Mouse (Mus musculus): ENCODE data around the gene Mettl6.
A peak's percentile ranks its signal among the peaks of the same experiment; 100 is the strongest.

Gene Mettl6

GRCm38 (mm10) chr14:31519165-31519564 lies 24.3 kb upstream of the Mettl6 start:
- Histone ChIP-seq H3K4me3 (replicated peaks; ENCODE audit: low read length) (no peak overlapping the region), H3K36me3 (ENCODE audit: insufficient read depth, low read length) (no peaks in the 10 kb centered on the region), H3K27me3 (ENCODE audit: insufficient read depth, low read length) (peaks cover 2% of the 10 kb centered on the region; the same call in 1 of the 2 replicates), H3K4me1 (replicated peaks; ENCODE audit: low read depth, low read length) (peaks cover 29% of the 10 kb centered on the region), H3K9me3 (ENCODE audit: low read length) (peaks cover 3% of the 10 kb centered on the region; the same call in 1 of the 2 replicates)
- no peak for TF ChIP-seq CTCF (conservative IDR thresholded peaks at IDR 0.05; ENCODE audit: low read length)

GRCm38 (mm10) chr14:31515895-31516294 lies 21.1 kb upstream of the Mettl6 start:
- no peak overlapping the region for H3K4me3 ChIP-seq (replicated peaks; ENCODE audit: low read length)
- peaks cover 24% of the 10 kb centered on the region for H3K4me1 ChIP-seq (replicated peaks; ENCODE audit: low read depth, low read length)
- H3K36me3 ChIP-seq (ENCODE audit: insufficient read depth, low read length): peaks cover 2% of the 10 kb centered on the region
- TF ChIP-seq POU5F1 (IDR thresholded peaks at IDR 0.05; ENCODE audit: borderline replicate concordance, low read length) (no peak), NANOG (IDR thresholded peaks at IDR 0.05; ENCODE audit: borderline replicate concordance, low read length) (no peak), CTCF (conservative IDR thresholded peaks at IDR 0.05; ENCODE audit: low read length) (no peak)
- peaks cover 6% of the 10 kb centered on the region; the same call in 1 of the 2 replicates for H3K9me3 ChIP-seq (ENCODE audit: low read length)
- no peaks in the 10 kb centered on the region for H3K27me3 ChIP-seq (ENCODE audit: insufficient read depth, low read length)

GRCm38 (mm10) chr14:31510322-31510721 lies 15.5 kb upstream of the Mettl6 start:
- Histone ChIP-seq H3K9me3 (ENCODE audit: low read length) (peaks cover 6% of the 10 kb centered on the region; the same call in 1 of the 2 replicates), H3K4me1 (replicated peaks; ENCODE audit: low read depth, low read length) (no peaks in the 10 kb centered on the region), H3K36me3 (ENCODE audit: insufficient read depth, low read length) (peaks cover 54% of the 10 kb centered on the region), H3K27me3 (ENCODE audit: insufficient read depth, low read length) (no peaks in the 10 kb centered on the region), H3K4me3 (replicated peaks; ENCODE audit: low read length) (no peak overlapping the region)
- TF ChIP-seq CTCF (conservative IDR thresholded peaks at IDR 0.05; ENCODE audit: low read length) (no peak), POU5F1 (IDR thresholded peaks at IDR 0.05; ENCODE audit: borderline replicate concordance, low read length) (no peak), NANOG (IDR thresholded peaks at IDR 0.05; ENCODE audit: borderline replicate concordance, low read length) (no peak)

GRCm38 (mm10) chr14:31509911-31510310 lies 15.1 kb upstream of the Mettl6 start:
- Histone ChIP-seq H3K4me3 (replicated peaks; ENCODE audit: low read length) (no peak overlapping the region), H3K9me3 (ENCODE audit: low read length) (peaks cover 6% of the 10 kb centered on the region; the same call in 1 of the 2 replicates), H3K4me1 (replicated peaks; ENCODE audit: low read depth, low read length) (no peaks in the 10 kb centered on the region), H3K27me3 (ENCODE audit: insufficient read depth, low read length) (no peaks in the 10 kb centered on the region), H3K36me3 (ENCODE audit: insufficient read depth, low read length) (peaks cover 58% of the 10 kb centered on the region)
- TF ChIP-seq POU5F1 (IDR thresholded peaks at IDR 0.05; ENCODE audit: borderline replicate concordance, low read length): no peak

- Histone ChIP-seq H3K4me3 (replicated peaks; ENCODE audit: low read length) (no peak overlapping the region), H3K36me3 (ENCODE audit: insufficient read depth, low read length) (peaks cover 93% of the 10 kb centered on the region), H3K27me3 (ENCODE audit: insufficient read depth, low read length) (no peaks in the 10 kb centered on the region), H3K9me3 (ENCODE audit: low read length) (no peaks in the 10 kb centered on the region), H3K4me1 (replicated peaks; ENCODE audit: low read depth, low read length) (peaks cover 4% of the 10 kb centered on the region)
- TF ChIP-seq NANOG (IDR thresholded peaks at IDR 0.05; ENCODE audit: borderline replicate concordance, low read length) (no peak), CTCF (conservative IDR thresholded peaks at IDR 0.05; ENCODE audit: low read length) (no peak), POU5F1 (IDR thresholded peaks at IDR 0.05; ENCODE audit: borderline replicate concordance, low read length) (no peak)
These were observed 11.6 kb upstream of the Mettl6 start for GRCm38 (mm10) chr14:31506456-31506855.

- peaks cover 99% of the 10 kb centered on the region for H3K36me3 ChIP-seq (ENCODE audit: insufficient read depth, low read length)
- no peaks in the 10 kb centered on the region for H3K9me3 ChIP-seq (ENCODE audit: low read length)
- peaks cover 27% of the 10 kb centered on the region for H3K4me1 ChIP-seq (replicated peaks; ENCODE audit: low read depth, low read length)
- H3K4me3 ChIP-seq (replicated peaks; ENCODE audit: low read length): no peak overlapping the region
- H3K27me3 ChIP-seq (ENCODE audit: insufficient read depth, low read length): no peaks in the 10 kb centered on the region
- TF ChIP-seq POU5F1 (IDR thresholded peaks at IDR 0.05; ENCODE audit: borderline replicate concordance, low read length): no peak
- TF ChIP-seq CTCF (conservative IDR thresholded peaks at IDR 0.05; ENCODE audit: low read length): no peak
- no peak for TF ChIP-seq NANOG (IDR thresholded peaks at IDR 0.05; ENCODE audit: borderline replicate concordance, low read length)
These were observed 8.6 kb upstream of the Mettl6 start for GRCm38 (mm10) chr14:31503406-31503805.

- H3K36me3 ChIP-seq (ENCODE audit: insufficient read depth, low read length): peaks cover 78% of the 10 kb centered on the region
- H3K4me1 ChIP-seq (replicated peaks; ENCODE audit: low read depth, low read length): peaks cover 54% of the 10 kb centered on the region
- H3K4me3 ChIP-seq (replicated peaks; ENCODE audit: low read length): peak overlapping the region; percentile 3; the same call in 1 of the 2 replicates
- H3K27me3 ChIP-seq (ENCODE audit: insufficient read depth, low read length): no peaks in the 10 kb centered on the region
- no peaks in the 10 kb centered on the region for H3K9me3 ChIP-seq (ENCODE audit: low read length)
- no peak for TF ChIP-seq POU5F1 (IDR thresholded peaks at IDR 0.05; ENCODE audit: borderline replicate concordance, low read length)
These were observed 4.7 kb upstream of the Mettl6 start for GRCm38 (mm10) chr14:31499526-31499925.

- no peak for TF ChIP-seq CTCF (conservative IDR thresholded peaks at IDR 0.05; ENCODE audit: low read length)
- TF ChIP-seq POU5F1 (IDR thresholded peaks at IDR 0.05; ENCODE audit: borderline replicate concordance, low read length): no peak
- TF ChIP-seq NANOG (IDR thresholded peaks at IDR 0.05; ENCODE audit: borderline replicate concordance, low read length): no peak
These were observed 1.4 kb upstream of the Mettl6 start for GRCm38 (mm10) chr14:31496241-31496646.

GRCm38 (mm10) chr14:31495538-31495937 lies 698 bp upstream of the Mettl6 start:
- Histone ChIP-seq H3K4me3 (replicated peaks; ENCODE audit: low read length) (peak overlapping the region; percentile 96), H3K27me3 (ENCODE audit: insufficient read depth, low read length) (no peaks in the 10 kb centered on the region), H3K9me3 (ENCODE audit: low read length) (no peaks in the 10 kb centered on the region), H3K36me3 (ENCODE audit: insufficient read depth, low read length) (peaks cover 69% of the 10 kb centered on the region), H3K4me1 (replicated peaks; ENCODE audit: low read depth, low read length) (peaks cover 66% of the 10 kb centered on the region)
- TF ChIP-seq CTCF (conservative IDR thresholded peaks at IDR 0.05; ENCODE audit: low read length): no peak
- no peak for TF ChIP-seq POU5F1 (IDR thresholded peaks at IDR 0.05; ENCODE audit: borderline replicate concordance, low read length)
- TF ChIP-seq NANOG (IDR thresholded peaks at IDR 0.05; ENCODE audit: borderline replicate concordance, low read length): no peak

More at GRCm38 (mm10) chr14:31496241-31496646, 1.4 kb upstream of the Mettl6 start:
- H3K4me1 ChIP-seq (replicated peaks; ENCODE audit: low read depth, low read length): peaks cover 68% of the 10 kb centered on the region
- no peaks in the 10 kb centered on the region for H3K27me3 ChIP-seq (ENCODE audit: insufficient read depth, low read length)
- H3K9me3 ChIP-seq (ENCODE audit: low read length): no peaks in the 10 kb centered on the region
- peak overlapping the region; percentile 96 for H3K4me3 ChIP-seq (replicated peaks; ENCODE audit: low read length)
- peaks cover 69% of the 10 kb centered on the region for H3K36me3 ChIP-seq (ENCODE audit: insufficient read depth, low read length)

Measured in E14TG2a.4 (cell line).